Mouse (Mus musculus) kidney, adult 2 months (tissue): ENCODE results near the gene Tmem253. TPM values are rescaled to one million over a fixed set of nuclear protein-coding genes. Genes with fewer than 3 reads are reported as not detected.
A peak's percentile ranks its signal among the peaks of the same experiment; 100 is the strongest.

ENCODE experiments used
- DNase-seq: peaks from one replicate; pipeline ENCODE4 v3.0.0; 2021
- H3K27ac ChIP-seq: fragments of 200-500 bp; 2 replicates; pipeline ENCODE4 v1.5.1; 2012; ENCODE audit warnings: low read depth, low read length, control low read depth, inconsistent platforms; ENCODE audit not compliant: insufficient read depth
- H3K27me3 ChIP-seq: fragments of 200-500 bp; replicated peaks from 2 replicates; pipeline ENCODE4 v1.6.1; 2012; ENCODE audit warnings: mild to moderate bottlenecking, moderate library complexity, low read length, inconsistent platforms; ENCODE audit not compliant: control insufficient read depth, insufficient read depth
- H3K36me3 ChIP-seq: fragments of 200-500 bp; 2 replicates; pipeline ENCODE4 v1.6.1; 2012; ENCODE audit warnings: mild to moderate bottlenecking, moderate library complexity, low read length, inconsistent platforms; ENCODE audit not compliant: control insufficient read depth, insufficient read depth
- H3K4me1 ChIP-seq: fragments of 200-500 bp; 2 replicates; pipeline ENCODE4 v1.6.1; 2011; ENCODE audit warnings: low read length; ENCODE audit not compliant: control insufficient read depth, insufficient read depth
- H3K4me3 ChIP-seq: fragments of 200-500 bp; 2 replicates; pipeline ENCODE4 v1.5.1; 2011; ENCODE audit warnings: mild to moderate bottlenecking, low read depth, low read length, control low read depth; ENCODE audit not compliant: insufficient read depth
- CTCF ChIP-seq: fragments of 200-500 bp; conservative IDR thresholded peaks from 2 replicates; pipeline ENCODE4 v1.5.1; 2011; ENCODE audit warnings: low read depth, mild to moderate bottlenecking, control low read depth, low read length, moderate library complexity, mixed read lengths; ENCODE audit not compliant: insufficient read depth, insufficient read length
- POLR2A ChIP-seq: fragments of 200-500 bp; IDR thresholded peaks from one replicate; pipeline ENCODE4 v1.6.1; 2011; ENCODE audit warnings: low read depth, low read length, control low read depth
- WGBS: fragments of 180-500 bp; shearing (Covaris S2); methylation state at CpG from one replicate; pipeline ENCODE4 v1.1.7; 2018; 5-methylcytosine and 5-hydroxymethylcytosine counted together
- polyA plus RNA-seq: library from polyadenylated mRNA; depleted of rRNA; stranded (reverse); fragments of >200 nt; gene quantifications from 2 replicates; pipeline ENCODE4 v1.2.3, GENCODE M21; 2012

The Tmem253 gene
- polyA plus RNA-seq, 1 experiment: 2.5 TPM

- peak overlapping the region; percentile 66 for H3K27ac ChIP-seq
- peak overlapping the region; percentile 80 for H3K4me3 ChIP-seq
- TF ChIP-seq CTCF: no peak
- peak; percentile 13 for TF ChIP-seq POLR2A
- H3K27me3 ChIP-seq: no peaks in the 10 kb centered on the region
- no peaks in the 10 kb centered on the region for H3K4me1 ChIP-seq
- 9% methylated on average over 27 of the region's 27 CpGs for WGBS
- no peaks in the 10 kb centered on the region for H3K36me3 ChIP-seq
- peak; percentile 77 for DNase-seq
Observed at GRCm38 (mm10) chr14:51985301-51986152, 29.9 kb upstream of the Tmem253 start.

GRCm38 (mm10) chr14:51986153-51986505 lies 29.3 kb upstream of the Tmem253 start:
- H3K4me3 ChIP-seq: peak overlapping the region; percentile 80

GRCm38 (mm10) chr14:51987177-51987576 lies 28.3 kb upstream of the Tmem253 start:
- Histone ChIP-seq H3K4me3 (no peak overlapping the region), H3K27me3 (no peaks in the 10 kb centered on the region), H3K4me1 (no peaks in the 10 kb centered on the region), H3K36me3 (no peaks in the 10 kb centered on the region), H3K27ac (no peak overlapping the region)
- no peak for TF ChIP-seq CTCF
- TF ChIP-seq POLR2A: no peak
- DNase-seq: no peak
- 96% methylated on average over 6 of the region's 6 CpGs for WGBS

More at GRCm38 (mm10) chr14:51986153-51986505, 29.3 kb upstream of the Tmem253 start:
- no peaks in the 10 kb centered on the region for H3K4me1 ChIP-seq
- H3K27ac ChIP-seq: peak overlapping the region; percentile 66
- H3K36me3 ChIP-seq: no peaks in the 10 kb centered on the region
- TF ChIP-seq CTCF: no peak
- H3K27me3 ChIP-seq: no peaks in the 10 kb centered on the region
- no peak for DNase-seq
- 41% methylated on average over 7 of the region's 7 CpGs for WGBS

- Histone ChIP-seq H3K36me3 (no peaks in the 10 kb centered on the region), H3K4me3 (no peak overlapping the region), H3K27ac (no peak overlapping the region), H3K27me3 (no peaks in the 10 kb centered on the region), H3K4me1 (no peaks in the 10 kb centered on the region)
- peak; percentile 91 for DNase-seq
- 39% methylated on average over 12 of the region's 12 CpGs for WGBS
- TF ChIP-seq POLR2A (no peak), CTCF (no peak)
Observed at GRCm38 (mm10) chr14:51988731-51989130, 26.7 kb upstream of the Tmem253 start.

- Histone ChIP-seq H3K36me3 (no peaks in the 10 kb centered on the region), H3K4me3 (no peak overlapping the region), H3K27ac (no peak overlapping the region), H3K27me3 (no peaks in the 10 kb centered on the region), H3K4me1 (no peaks in the 10 kb centered on the region)
- WGBS: 74% methylated on average over 12 of the region's 12 CpGs
- DNase-seq: no peak
- no peak for TF ChIP-seq POLR2A
- no peak for TF ChIP-seq CTCF
Observed at GRCm38 (mm10) chr14:51989461-51989970, 25.9 kb upstream of the Tmem253 start.

GRCm38 (mm10) chr14:51994453-51994852 lies 21.0 kb upstream of the Tmem253 start:
- no peaks in the 10 kb centered on the region for H3K27me3 ChIP-seq
- TF ChIP-seq POLR2A (no peak), CTCF (no peak)
- DNase-seq: no peak
- no peak overlapping the region for H3K27ac ChIP-seq
- H3K4me1 ChIP-seq: no peaks in the 10 kb centered on the region
- no peaks in the 10 kb centered on the region for H3K36me3 ChIP-seq
- WGBS: 91% methylated on average over 4 of the region's 4 CpGs
- no peak overlapping the region for H3K4me3 ChIP-seq

GRCm38 (mm10) chr14:51995219-51995871 lies 20.1 kb upstream of the Tmem253 start:
- no peak for TF ChIP-seq POLR2A
- WGBS: 74% methylated on average over 12 of the region's 12 CpGs

More at GRCm38 (mm10) chr14:51995219-51995871, 20.1 kb upstream of the Tmem253 start:
- Histone ChIP-seq H3K4me3 (no peak overlapping the region), H3K27me3 (no peaks in the 10 kb centered on the region), H3K27ac (no peak overlapping the region), H3K4me1 (no peaks in the 10 kb centered on the region), H3K36me3 (no peaks in the 10 kb centered on the region)
- no peak for DNase-seq
